Comparison of ENCODE assay signal across 9 mouse cellular contexts in the genomic region with DNA sequence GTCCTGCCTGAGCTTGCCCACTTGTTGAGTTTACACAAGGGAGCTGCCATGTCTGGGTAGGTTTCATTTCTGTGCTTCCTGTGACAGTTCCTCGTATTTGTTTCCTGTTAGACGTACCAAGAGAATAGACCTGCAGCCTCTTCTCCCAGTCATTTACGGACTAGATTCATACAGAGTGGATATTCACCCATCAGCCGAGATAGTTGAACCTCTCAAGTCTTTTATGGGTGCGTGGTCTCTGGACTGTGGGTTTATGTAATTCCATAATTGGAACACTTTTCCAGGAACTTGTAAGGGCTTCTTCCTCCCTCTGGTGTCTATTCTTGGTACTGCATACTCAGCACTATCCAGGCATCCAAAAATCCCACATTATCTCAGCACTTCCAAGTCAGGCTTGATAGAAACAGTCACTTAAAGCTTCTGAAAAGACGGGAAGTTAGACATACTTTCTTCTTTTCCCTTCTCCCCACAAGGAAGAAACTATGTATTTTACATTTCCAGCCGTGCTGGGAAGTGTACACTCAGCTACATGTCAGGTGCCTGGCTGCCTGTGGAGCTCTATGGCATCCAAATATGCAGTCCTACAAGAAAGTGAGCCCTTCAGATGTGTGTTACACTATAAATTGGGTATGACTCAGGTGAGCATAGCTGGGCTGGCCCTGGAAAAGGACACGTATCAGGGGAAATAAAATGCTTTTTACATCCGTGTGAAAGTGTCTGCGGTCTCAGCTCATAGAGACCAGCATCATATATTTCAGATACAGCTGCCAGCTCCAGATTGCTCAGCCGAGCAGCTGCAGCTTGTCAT. TPM values are rescaled to one million over a fixed set of nuclear protein-coding genes. Genes with fewer than 3 reads are reported as not detected.
A peak's percentile ranks its signal among the peaks of the same experiment; 100 is the strongest.
DNase-seq lines count a peak whose midpoint lies in the region; ATAC-seq lines count a peak whose summit lies in the region.
"Had no signal": no experiment of that assay in that cellular context is flagged by ENCODE, and none has a peak within 500 bp of the region (broad histone marks: within the 10 kb centered on the region; RNA-seq: fewer than 3 reads in every experiment).

No protein-coding gene starts in this region.

- no peak overlapping the region for H3K27ac ChIP-seq in embryonic facial prominence, embryonic 14.5 days (replicated peaks; ENCODE audit: low read depth, low read length)
- H3K27ac ChIP-seq in hindbrain, embryonic 10.5 days: no peak overlapping the region

- 54% methylated on average over 11 of the region's 11 CpGs for WGBS in embryonic facial prominence, embryonic 14.5 days
- 81% methylated on average over 11 of the region's 11 CpGs for WGBS in hindbrain, embryonic 10.5 days

- 0 out of 2 replicates have a peak, but pooled peaks cover 3% of the 10 kb centered on the region for H3K4me1 ChIP-seq in embryonic facial prominence, embryonic 14.5 days (ENCODE audit: control insufficient read depth, insufficient read depth, low read length)
- H3K4me1 ChIP-seq in hindbrain, embryonic 10.5 days (replicated peaks): no peaks in the 10 kb centered on the region

- H3K27me3 ChIP-seq in embryonic facial prominence, embryonic 14.5 days (replicated peaks; ENCODE audit: control insufficient read depth, insufficient read depth, low read length): no peaks in the 10 kb centered on the region
- no peaks in the 10 kb centered on the region for H3K27me3 ChIP-seq in hindbrain, embryonic 10.5 days (ENCODE audit: insufficient read depth, poor library complexity, severe bottlenecking)

- H3K9me3 ChIP-seq in embryonic facial prominence, embryonic 14.5 days (ENCODE audit: control insufficient read depth, low read length): no peaks in the 10 kb centered on the region
- no peaks in the 10 kb centered on the region for H3K9me3 ChIP-seq in hindbrain, embryonic 10.5 days

- no peak overlapping the region for H3K4me3 ChIP-seq in embryonic facial prominence, embryonic 14.5 days (ENCODE audit: low read depth, low read length)
- H3K4me3 ChIP-seq in hindbrain, embryonic 10.5 days: no peak overlapping the region

- no peaks in the 10 kb centered on the region for H3K36me3 ChIP-seq in embryonic facial prominence, embryonic 14.5 days (ENCODE audit: control insufficient read depth, insufficient read depth, low read length)
- H3K36me3 ChIP-seq in hindbrain, embryonic 10.5 days: peaks cover 13% of the 10 kb centered on the region; the same call in 1 of the 2 replicates

- no peak overlapping the region for H3K9ac ChIP-seq in embryonic facial prominence, embryonic 14.5 days (ENCODE audit: low read depth, low read length)

- no peak overlapping the region for H3K4me2 ChIP-seq in embryonic facial prominence, embryonic 14.5 days (ENCODE audit: low read depth, low read length)

- DNase-seq in adrenal gland, adult 2 months: peak; percentile 50
- DNase-seq in adrenal gland, adult 8-10 months: no peak
- DNase-seq in R1 (ENCODE audit: low read depth, low spot score): peak; percentile 59
- peak; percentile 62 for DNase-seq in embryonic facial prominence, embryonic 14.5 days (ENCODE audit: low spot score)
- DNase-seq in hindbrain, embryonic 10.5 days (ENCODE audit: low spot score): peak; percentile 26
- DNase-seq in layer of hippocampus, adult 18-20 months (ENCODE audit: low spot score in 2 of 2): peak; percentile 39 to 87
- DNase-seq in right cerebral cortex, postnatal 4 days: peak; percentile 16

- peak; percentile 55; the same call in 1 of the 2 replicates for ATAC-seq in embryonic facial prominence, embryonic 14.5 days (ENCODE audit: low read depth)
- ATAC-seq in megakaryocyte, adult 5-6 weeks (ENCODE audit: poor library complexity, severe bottlenecking): peak; percentile 59

RNA-seq across cellular contexts. Expression of a gene that starts 20.9 kb away (rescaled TPM):
- 1 to 10 TPM in 1 of 2 experiments, under 1 TPM in 1; 0.84 to 1.2 TPM for total RNA-seq in adrenal gland, adult 2 months (2021)
- 0.40 and 0.41 TPM in 2 replicates for polyA plus RNA-seq in adrenal gland, adult 2 months (2012; rRNA removed)
- total RNA-seq in adrenal gland, adult 8-10 months (2022): 1 to 10 TPM; 1.2 to 1.9 (median 1.4) TPM
- 0.84 and 0.95 TPM in 2 replicates for polyA plus RNA-seq in embryonic facial prominence, embryonic 14.5 days (2014; fragmentation: Nextera tagmentation; extraction: Ambion mirVana)
- 2.7 and 4.1 TPM in 2 replicates for polyA plus RNA-seq in hindbrain, embryonic 10.5 days (2016; fragmentation: Nextera tagmentation; extraction: Ambion mirVana)
- 10 to 100 TPM; 14.9 to 15.0 TPM for total RNA-seq in layer of hippocampus, adult 18-20 months (2021)
- 0.04 TPM in 1 of 2 replicates, not detected in the other for total RNA-seq in megakaryocyte, adult 5-6 weeks (2015)
- total RNA-seq in megakaryocyte, adult 5-6 weeks (2017): 0.08 TPM in 1 of 2 replicates, not detected in the other
- total RNA-seq: hematopoietic stem cell, adult 5-6 weeks had no signal

RNA-seq across cellular contexts. Expression of a gene that starts 27.5 kb away (rescaled TPM):
- 10 to 100 TPM; 30.8 to 80.2 TPM for total RNA-seq in adrenal gland, adult 2 months (2021)
- polyA plus RNA-seq in adrenal gland, adult 2 months (2012; rRNA removed): 5.3 and 7.6 TPM in 2 replicates
- total RNA-seq in adrenal gland, adult 8-10 months (2022): 10 to 100 TPM; 10.1 to 28.7 (median 22.6) TPM
- 2.2 and 2.5 TPM in 2 replicates for polyA plus RNA-seq in embryonic facial prominence, embryonic 14.5 days (2014; fragmentation: Nextera tagmentation; extraction: Ambion mirVana)
- 1.5 and 1.7 TPM in 2 replicates for polyA plus RNA-seq in hindbrain, embryonic 10.5 days (2016; fragmentation: Nextera tagmentation; extraction: Ambion mirVana)
- total RNA-seq in layer of hippocampus, adult 18-20 months (2021): 1 to 10 TPM; 1.8 to 2.2 TPM
- 1.3 TPM in 2 replicates for total RNA-seq in megakaryocyte, adult 5-6 weeks (2015)
- total RNA-seq in megakaryocyte, adult 5-6 weeks (2017): 0.81 and 1.6 TPM in 2 replicates

Comparison
In these comparisons a context has a peak if more than half of its experiments do, and no peak if none do; other contexts are left out.
1. RNA of a gene that starts 20.9 kb away (total RNA-seq): 14.9 to 15.0 TPM in layer of hippocampus, adult 18-20 months; 1.2 to 1.9 TPM in adrenal gland, adult 8-10 months, 0.84 to 1.2 TPM in adrenal gland, adult 2 months and 0.04 to 0.08 TPM in megakaryocyte, adult 5-6 weeks; every median in the first group is over 4 times any median in the second.